Mouse (Mus musculus) heart, postnatal 0 days (tissue): ENCODE data around the gene Immp2l.

ENCODE experiments used
- CTCF ChIP-seq: IDR thresholded peaks from 2 replicates; pipeline ENCODE4 v1.5.1; 2016; ENCODE audit warnings: antibody characterized with exemption, control low read depth, low read depth
- EP300 ChIP-seq: IDR thresholded peaks from 2 replicates; pipeline ENCODE4 v1.6.1; 2016; ENCODE audit warnings: antibody characterized with exemption, low read depth

- no peak for TF ChIP-seq EP300
- TF ChIP-seq CTCF = no peak
These were observed 703.3 kb downstream of the Immp2l start for GRCm38 (mm10) chr12:41727221-41727620.
